Mouse (Mus musculus): ENCODE measurements at regions not wholly inside any gene's neighbourhood (a gene's known extent, or its start where the extent isn't known, plus 50 kb on each side); places are given as distances from the start of the nearest gene placed in this dataset.

- no peak for TF ChIP-seq CTCF (IDR thresholded peaks at IDR 0.05; ENCODE audit: extremely low read depth, insufficient read depth, low read length)
- no peak for TF ChIP-seq POLR2A (IDR thresholded peaks at IDR 0.05; ENCODE audit: extremely low read depth, insufficient read depth, low read length)
Observed at GRCm38 (mm10) chr5:41947114-41947640, 103.1 kb upstream of the Bod1l start.
